Mouse (Mus musculus): ENCODE measurements around the gene Nlrx1.

- TF ChIP-seq ZNF384 (IDR thresholded peaks at IDR 0.05; ENCODE audit: low read depth, low read length) (no peak), HCFC1 (IDR thresholded peaks at IDR 0.05; ENCODE audit: borderline replicate concordance, insufficient read depth, low read length) (no peak), CHD2 (IDR thresholded peaks at IDR 0.05; ENCODE audit: low read depth, low read length) (no peak), MAFK (IDR thresholded peaks at IDR 0.05; ENCODE audit: insufficient read depth, low read depth, low read length) (no peak)
Measured at GRCm38 (mm10) chr9:44212406-44212805, 56.0 kb downstream of the Nlrx1 start.
